Mouse (Mus musculus): ENCODE data around the gene Rnh1. TPM values are rescaled to one million over a fixed set of nuclear protein-coding genes. Genes with fewer than 3 reads are reported as not detected.
A peak's percentile ranks its signal among the peaks of the same experiment; 100 is the strongest.

Rnh1 gene
- polyA plus RNA-seq, 1 experiment from 2014 or later = 240 TPM

DNA sequence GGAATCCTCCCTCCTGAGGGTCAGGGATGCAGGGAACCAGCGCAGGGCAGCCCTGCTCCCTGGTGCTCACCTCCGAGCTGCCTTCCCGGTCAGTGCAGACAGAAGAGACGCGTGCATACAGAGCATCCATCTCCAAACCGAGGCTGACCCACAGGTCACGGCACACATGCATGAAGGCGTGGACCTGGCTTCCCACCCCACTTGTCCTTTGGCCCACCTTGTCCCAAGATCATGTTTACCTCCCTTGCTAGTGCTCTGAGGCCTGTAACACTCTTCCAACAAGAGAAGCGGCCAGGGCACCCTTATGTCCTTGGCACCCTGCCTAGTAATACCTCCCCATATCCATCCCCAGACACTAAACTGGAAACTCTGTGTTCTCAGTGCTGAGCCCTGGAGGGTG is 56.8 kb downstream of the Rnh1 start:
- Histone ChIP-seq H3K9ac (ENCODE audit: low read length) (no peak overlapping the region), H3K4me1 (ENCODE audit: control insufficient read depth, insufficient read depth, low read length) (peaks cover 6% of the 10 kb centered on the region; the same call in 1 of the 2 replicates), H3K4me3 (replicated peaks; ENCODE audit: low read length) (no peak overlapping the region), H3K4me2 (ENCODE audit: low read depth, low read length) (0 out of 2 replicates have a peak overlapping the region, but pooled peaks have one; percentile 9), H3K27ac (ENCODE audit: low read length) (no peak overlapping the region), H3K36me3 (ENCODE audit: control insufficient read depth, insufficient read depth, low read length) (no peaks in the 10 kb centered on the region), H3K9me3 (replicated peaks; ENCODE audit: control insufficient read depth, low read length) (no peaks in the 10 kb centered on the region), H3K27me3 (ENCODE audit: control insufficient read depth, insufficient read depth, low read length) (no peaks in the 10 kb centered on the region)
- WGBS = 86% methylated on average over 9 of the region's 9 CpGs
- ATAC-seq (ENCODE audit: insufficient read depth, low FRiP score) = no peak

MicroRNAs within 50 kb of the gene (microRNA counts, 519-probe panel; counts per million panel counts)
- microRNA mmu-miR-210 = 3,554 counts per million, percentile 82 among the panel's probes with 10 or more counts

Small RNAs within 50 kb of the gene (microRNA-seq; reads per million reads assigned to microRNA genes)
- 1,136 reads per million, percentile 77 among the genes with 10 or more reads in this experiment for gene Mir210

Other genes with a start within 250 kb of the Rnh1 start
- 25.6 and 27.3 TPM in 2 replicates for gene Pgghg, start 231.5 kb downstream of the Rnh1 start, polyA plus RNA-seq (2015; fragmentation: Nextera tagmentation; extraction: Ambion mirVana)
- gene Ifitm5, start 222.6 kb downstream of the Rnh1 start, polyA plus RNA-seq (2015; fragmentation: Nextera tagmentation; extraction: Ambion mirVana) = 3.8 and 4.4 TPM in 2 replicates
- gene Gm45717, start 216.9 kb downstream of the Rnh1 start, polyA plus RNA-seq (2015; fragmentation: Nextera tagmentation; extraction: Ambion mirVana) = not detected in 2 replicates
- 1,006 and 1,276 TPM in 2 replicates for gene Ifitm2, start 216.9 kb downstream of the Rnh1 start, polyA plus RNA-seq (2015; fragmentation: Nextera tagmentation; extraction: Ambion mirVana)
- gene Ifitm1, start 205.6 kb downstream of the Rnh1 start, polyA plus RNA-seq (2015; fragmentation: Nextera tagmentation; extraction: Ambion mirVana) = 156 and 185 TPM in 2 replicates
- 322 and 395 TPM in 2 replicates for gene Ifitm3, start 162.1 kb downstream of the Rnh1 start, polyA plus RNA-seq (2015; fragmentation: Nextera tagmentation; extraction: Ambion mirVana)
- 5.5 and 7.5 TPM in 2 replicates for gene Ifitm6, start 154.9 kb downstream of the Rnh1 start, polyA plus RNA-seq (2015; fragmentation: Nextera tagmentation; extraction: Ambion mirVana)
- gene Gm17387, start 143.7 kb downstream of the Rnh1 start, polyA plus RNA-seq (2015; fragmentation: Nextera tagmentation; extraction: Ambion mirVana) = not detected in 2 replicates
- 4.9 and 5.1 TPM in 2 replicates for gene B4galnt4, start 111.8 kb downstream of the Rnh1 start, polyA plus RNA-seq (2015; fragmentation: Nextera tagmentation; extraction: Ambion mirVana)
- gene Pkp3, start 94.6 kb downstream of the Rnh1 start, polyA plus RNA-seq (2015; fragmentation: Nextera tagmentation; extraction: Ambion mirVana) = 74.2 and 103 TPM in 2 replicates
- gene Sigirr, start 72.3 kb downstream of the Rnh1 start, polyA plus RNA-seq (2015; fragmentation: Nextera tagmentation; extraction: Ambion mirVana) = 14.1 and 14.7 TPM in 2 replicates
- 22.5 and 26.2 TPM in 2 replicates for gene Ano9, start 55.1 kb downstream of the Rnh1 start, polyA plus RNA-seq (2015; fragmentation: Nextera tagmentation; extraction: Ambion mirVana)
- 56.0 and 59.4 TPM in 2 replicates for gene Ptdss2, start 50.5 kb downstream of the Rnh1 start, polyA plus RNA-seq (2015; fragmentation: Nextera tagmentation; extraction: Ambion mirVana)
- gene Hras, start 21.1 kb upstream of the Rnh1 start, polyA plus RNA-seq (2015; fragmentation: Nextera tagmentation; extraction: Ambion mirVana) = 45.1 and 48.0 TPM in 2 replicates
- gene Lrrc56, start 21.3 kb upstream of the Rnh1 start, polyA plus RNA-seq (2015; fragmentation: Nextera tagmentation; extraction: Ambion mirVana) = 7.1 TPM in 2 replicates
- gene Lmntd2, start 41.2 kb upstream of the Rnh1 start, polyA plus RNA-seq (2015; fragmentation: Nextera tagmentation; extraction: Ambion mirVana) = 4.8 and 6.3 TPM in 2 replicates
- 82.3 and 104 TPM in 2 replicates for gene Rassf7, start 43.0 kb upstream of the Rnh1 start, polyA plus RNA-seq (2015; fragmentation: Nextera tagmentation; extraction: Ambion mirVana)
- gene Phrf1, start 55.9 kb upstream of the Rnh1 start, polyA plus RNA-seq (2015; fragmentation: Nextera tagmentation; extraction: Ambion mirVana) = 57.6 and 67.7 TPM in 2 replicates
- 3.5 and 3.6 TPM in 2 replicates for gene Irf7, start 93.6 kb upstream of the Rnh1 start, polyA plus RNA-seq (2015; fragmentation: Nextera tagmentation; extraction: Ambion mirVana)
- 16.0 and 17.0 TPM in 2 replicates for gene Cdhr5, start 103.9 kb upstream of the Rnh1 start, polyA plus RNA-seq (2015; fragmentation: Nextera tagmentation; extraction: Ambion mirVana)
- 23.2 and 24.8 TPM in 2 replicates for gene Sct, start 106.3 kb upstream of the Rnh1 start, polyA plus RNA-seq (2015; fragmentation: Nextera tagmentation; extraction: Ambion mirVana)
- 0.18 TPM in 1 of 2 replicates, not detected in the other for gene Drd4, start 119.1 kb upstream of the Rnh1 start, polyA plus RNA-seq (2015; fragmentation: Nextera tagmentation; extraction: Ambion mirVana)
- gene Deaf1, start 154.8 kb upstream of the Rnh1 start, polyA plus RNA-seq (2015; fragmentation: Nextera tagmentation; extraction: Ambion mirVana) = 61.3 and 64.3 TPM in 2 replicates
- gene Tmem80, start 154.9 kb upstream of the Rnh1 start, polyA plus RNA-seq (2015; fragmentation: Nextera tagmentation; extraction: Ambion mirVana) = 35.9 and 36.5 TPM in 2 replicates
- 79.4 and 108 TPM in 2 replicates for gene Eps8l2, start 166.0 kb upstream of the Rnh1 start, polyA plus RNA-seq (2015; fragmentation: Nextera tagmentation; extraction: Ambion mirVana)
- 399 and 400 TPM in 2 replicates for gene Taldo1, start 219.3 kb upstream of the Rnh1 start, polyA plus RNA-seq (2015; fragmentation: Nextera tagmentation; extraction: Ambion mirVana)
- gene Gatd1, start 241.3 kb upstream of the Rnh1 start, polyA plus RNA-seq (2015; fragmentation: Nextera tagmentation; extraction: Ambion mirVana) = 45.8 and 48.1 TPM in 2 replicates